Mouse (Mus musculus): Measurements from ENCODE around the gene Rorc. TPM values are rescaled to one million over a fixed set of nuclear protein-coding genes. Genes with fewer than 3 reads are reported as not detected.

The Rorc gene
- 3.3 and 3.6 TPM in 2 replicates for polyA plus RNA-seq (2015; fragmentation: Nextera tagmentation; extraction: Ambion mirVana)

GRCm38 (mm10) chr3:94372641-94373040 lies at the start of gene Rorc:
Rorc (plus strand) TSS chr3:94372794.
- peak within 1 kb of the TSS; percentile 63 for H3K9ac ChIP-seq
- WGBS = 22% methylated on average over 5 of the region's 5 CpGs
- no peak for ATAC-seq (ENCODE audit: extremely low read depth, insufficient number of reproducible peaks, low FRiP score, low TSS enrichment)

GRCm38 (mm10) chr3:94328681-94329080 lies 43.9 kb upstream of the Rorc start:
- Histone ChIP-seq H3K4me2 (no peak overlapping the region), H3K27me3 (replicated peaks) (no peaks in the 10 kb centered on the region), H3K4me3 (no peak overlapping the region), H3K27ac (replicated peaks) (no peak overlapping the region), H3K9ac (no peak overlapping the region), H3K9me3 (no peaks in the 10 kb centered on the region), H3K4me1 (no peaks in the 10 kb centered on the region), H3K36me3 (peaks cover 38% of the 10 kb centered on the region)
- WGBS = 48% methylated on average over 3 of the region's 3 CpGs
- no peak for ATAC-seq (ENCODE audit: extremely low read depth, insufficient number of reproducible peaks, low FRiP score, low TSS enrichment)

More at GRCm38 (mm10) chr3:94372641-94373040, at the start of gene Rorc:
- Histone ChIP-seq H3K4me1 (peaks cover 43% of the 10 kb centered on the region), H3K27ac (replicated peaks) (no peak within 1 kb of the TSS; the same call in 1 of the 2 replicates), H3K36me3 (no peaks in the 10 kb centered on the region), H3K4me2 (peak within 1 kb of the TSS; percentile 68), H3K27me3 (replicated peaks) (peaks cover 35% of the 10 kb centered on the region), H3K4me3 (peak within 1 kb of the TSS; percentile 38), H3K9me3 (no peaks in the 10 kb centered on the region)

GRCm38 (mm10) chr3:94334442-94334841 lies 38.2 kb upstream of the Rorc start:
- H3K4me2 ChIP-seq = no peak overlapping the region
- WGBS = 80% methylated on average over 4 of the region's 4 CpGs
- H3K27me3 ChIP-seq (replicated peaks) = no peaks in the 10 kb centered on the region
- no peak overlapping the region for H3K27ac ChIP-seq (replicated peaks)
- no peaks in the 10 kb centered on the region for H3K4me1 ChIP-seq
- H3K4me3 ChIP-seq = no peak overlapping the region
- no peak overlapping the region for H3K9ac ChIP-seq
- H3K36me3 ChIP-seq = peaks cover 20% of the 10 kb centered on the region
- no peaks in the 10 kb centered on the region for H3K9me3 ChIP-seq
- ATAC-seq (ENCODE audit: extremely low read depth, insufficient number of reproducible peaks, low FRiP score, low TSS enrichment) = no peak

GRCm38 (mm10) chr3:94338522-94338921 lies 34.1 kb upstream of the Rorc start:
- no peak overlapping the region for H3K27ac ChIP-seq (replicated peaks)
- no peaks in the 10 kb centered on the region for H3K9me3 ChIP-seq
- 71% methylated on average over 3 of the region's 3 CpGs for WGBS
- no peaks in the 10 kb centered on the region for H3K36me3 ChIP-seq
- peaks cover 7% of the 10 kb centered on the region; the same call in 1 of the 2 replicates for H3K4me1 ChIP-seq
- H3K4me3 ChIP-seq = no peak overlapping the region
- no peak overlapping the region for H3K4me2 ChIP-seq
- H3K9ac ChIP-seq = no peak overlapping the region
- H3K27me3 ChIP-seq (replicated peaks) = no peaks in the 10 kb centered on the region
- ATAC-seq (ENCODE audit: extremely low read depth, insufficient number of reproducible peaks, low FRiP score, low TSS enrichment) = no peak

- H3K4me2 ChIP-seq = no peak within 1 kb of the TSS
- H3K36me3 ChIP-seq = no peaks in the 10 kb centered on the region
- no peak for ATAC-seq (ENCODE audit: extremely low read depth, insufficient number of reproducible peaks, low FRiP score, low TSS enrichment)
- WGBS = 21% methylated on average over 3 of the region's 3 CpGs
- H3K9ac ChIP-seq = no peak within 1 kb of the TSS
- no peak within 1 kb of the TSS for H3K27ac ChIP-seq (replicated peaks)
- no peak within 1 kb of the TSS for H3K4me3 ChIP-seq
- H3K27me3 ChIP-seq (replicated peaks) = no peaks in the 10 kb centered on the region
- peaks cover 7% of the 10 kb centered on the region; the same call in 1 of the 2 replicates for H3K4me1 ChIP-seq
- H3K9me3 ChIP-seq = no peaks in the 10 kb centered on the region
These were observed 30.6 kb upstream of the Rorc start, which contains the start of gene Them5 for GRCm38 (mm10) chr3:94341959-94342422. Them5 (plus strand) TSS chr3:94342099.

GRCm38 (mm10) chr3:94342552-94342951 lies 30.0 kb upstream of the Rorc start:
- Histone ChIP-seq H3K4me2 (no peak overlapping the region), H3K27me3 (replicated peaks) (no peaks in the 10 kb centered on the region), H3K4me1 (peaks cover 7% of the 10 kb centered on the region; the same call in 1 of the 2 replicates), H3K9ac (no peak overlapping the region), H3K4me3 (no peak overlapping the region), H3K27ac (replicated peaks) (no peak overlapping the region), H3K9me3 (no peaks in the 10 kb centered on the region), H3K36me3 (no peaks in the 10 kb centered on the region)
- WGBS = 40% methylated on average over 1 of the region's 1 CpGs
- no peak for ATAC-seq (ENCODE audit: extremely low read depth, insufficient number of reproducible peaks, low FRiP score, low TSS enrichment)

GRCm38 (mm10) chr3:94344182-94344581 lies 28.4 kb upstream of the Rorc start:
- no peaks in the 10 kb centered on the region for H3K9me3 ChIP-seq
- H3K27me3 ChIP-seq (replicated peaks) = no peaks in the 10 kb centered on the region
- ATAC-seq (ENCODE audit: extremely low read depth, insufficient number of reproducible peaks, low FRiP score, low TSS enrichment) = no peak
- no peaks in the 10 kb centered on the region for H3K36me3 ChIP-seq
- H3K9ac ChIP-seq = no peak overlapping the region
- no peak overlapping the region for H3K4me3 ChIP-seq
- H3K4me2 ChIP-seq = no peak overlapping the region
- peaks cover 7% of the 10 kb centered on the region; the same call in 1 of the 2 replicates for H3K4me1 ChIP-seq
- no peak overlapping the region for H3K27ac ChIP-seq (replicated peaks)
- WGBS = 74% methylated on average over 2 of the region's 2 CpGs

GRCm38 (mm10) chr3:94344897-94345296 lies 27.7 kb upstream of the Rorc start:
- no peak overlapping the region for H3K9ac ChIP-seq
- no peak overlapping the region for H3K4me2 ChIP-seq
- no peaks in the 10 kb centered on the region for H3K36me3 ChIP-seq
- peaks cover 7% of the 10 kb centered on the region; the same call in 1 of the 2 replicates for H3K4me1 ChIP-seq
- no peak overlapping the region for H3K27ac ChIP-seq (replicated peaks)
- no peak overlapping the region for H3K4me3 ChIP-seq
- no peaks in the 10 kb centered on the region for H3K27me3 ChIP-seq (replicated peaks)
- H3K9me3 ChIP-seq = no peaks in the 10 kb centered on the region
- WGBS = 72% methylated on average over 3 of the region's 3 CpGs
- ATAC-seq (ENCODE audit: extremely low read depth, insufficient number of reproducible peaks, low FRiP score, low TSS enrichment) = no peak

- Histone ChIP-seq H3K27me3 (replicated peaks) (no peaks in the 10 kb centered on the region), H3K4me1 (no peaks in the 10 kb centered on the region), H3K36me3 (no peaks in the 10 kb centered on the region), H3K9ac (no peak overlapping the region), H3K4me3 (no peak overlapping the region), H3K9me3 (no peaks in the 10 kb centered on the region), H3K4me2 (no peak overlapping the region), H3K27ac (replicated peaks) (no peak overlapping the region)
- ATAC-seq (ENCODE audit: extremely low read depth, insufficient number of reproducible peaks, low FRiP score, low TSS enrichment) = no peak
- WGBS = 64% methylated on average over 2 of the region's 2 CpGs
These were observed 24.4 kb upstream of the Rorc start for GRCm38 (mm10) chr3:94348146-94348545.

GRCm38 (mm10) chr3:94360812-94361211 lies 11.8 kb upstream of the Rorc start:
- 0% methylated on average over 1 of the region's 1 CpGs for WGBS
- Histone ChIP-seq H3K4me3 (no peak overlapping the region), H3K9me3 (peaks cover 11% of the 10 kb centered on the region; the same call in 1 of the 2 replicates), H3K4me1 (peaks cover 5% of the 10 kb centered on the region), H3K4me2 (no peak overlapping the region), H3K27me3 (replicated peaks) (peaks cover 59% of the 10 kb centered on the region), H3K36me3 (no peaks in the 10 kb centered on the region), H3K9ac (no peak overlapping the region), H3K27ac (replicated peaks) (no peak overlapping the region)
- no peak for ATAC-seq (ENCODE audit: extremely low read depth, insufficient number of reproducible peaks, low FRiP score, low TSS enrichment)

GRCm38 (mm10) chr3:94362138-94362537 lies 10.5 kb upstream of the Rorc start, which contains the start of gene C2cd4d:
C2cd4d (plus strand) TSS chr3:94362438.
- peak within 1 kb of the TSS; percentile 84 for H3K9ac ChIP-seq
- peak within 1 kb of the TSS; percentile 96 for H3K4me2 ChIP-seq
- H3K4me3 ChIP-seq = peak within 1 kb of the TSS; percentile 65
- peaks cover 4% of the 10 kb centered on the region; the same call in 1 of the 2 replicates for H3K9me3 ChIP-seq
- WGBS = 55% methylated on average over 7 of the region's 7 CpGs
- ATAC-seq (ENCODE audit: extremely low read depth, insufficient number of reproducible peaks, low FRiP score, low TSS enrichment) = no peak
- peaks cover 5% of the 10 kb centered on the region for H3K4me1 ChIP-seq
- H3K36me3 ChIP-seq = no peaks in the 10 kb centered on the region
- 0 out of 2 replicates have a peak within 1 kb of the TSS, but pooled peaks have one; percentile 20 for H3K27ac ChIP-seq (replicated peaks)
- H3K27me3 ChIP-seq (replicated peaks) = peaks cover 67% of the 10 kb centered on the region
